Mouse (Mus musculus) ES-E14 (cell line): Measurements from ENCODE around the gene Cyth2. TPM values are rescaled to one million over a fixed set of nuclear protein-coding genes. Genes with fewer than 3 reads are reported as not detected.
A peak's percentile ranks its signal among the peaks of the same experiment; 100 is the strongest.

ENCODE experiments used
- DNase-seq: peaks from one replicate; pipeline ENCODE4 v3.0.0-alpha.2; 2013; ENCODE audit warnings: low read depth, low spot score
- H3K27ac ChIP-seq: 2 replicates; pipeline ENCODE4 v1.5.1; 2012; ENCODE audit warnings: low read depth, mild to moderate bottlenecking, low read length, moderate library complexity, mixed read lengths; ENCODE audit not compliant: poor library complexity, insufficient read depth, severe bottlenecking
- H3K36me3 ChIP-seq: 2 replicates; pipeline ENCODE4 v1.6.1; 2012; ENCODE audit warnings: mild to moderate bottlenecking, low read length, moderate library complexity, mixed read lengths; ENCODE audit not compliant: control insufficient read depth, poor library complexity, insufficient read depth, severe bottlenecking
- H3K4me1 ChIP-seq, 2 experiments: fragments of 150-350 bp in 1 of 2; sonication (generic) in 1 of 2; 2 replicates each; pipeline ENCODE4 v1.6.1; 2012; ENCODE audit warnings: low read length in 2 of 2, mild to moderate bottlenecking in 1 of 2, mixed read lengths in 1 of 2; ENCODE audit not compliant: control insufficient read depth in 2 of 2, insufficient read depth in 2 of 2, poor library complexity in 1 of 2
- H3K4me3 ChIP-seq, 2 experiments: fragments of 150-350 bp in 1 of 2; sonication (generic) in 1 of 2; 2 replicates each; pipeline ENCODE4 v1.5.1; 2012; ENCODE audit warnings: low read length in 2 of 2, low read depth in 1 of 2, mild to moderate bottlenecking in 1 of 2, mixed read lengths in 1 of 2; ENCODE audit not compliant: insufficient read depth in 1 of 2, poor library complexity in 1 of 2, severe bottlenecking in 1 of 2
- H3K9ac ChIP-seq: 2 replicates; pipeline ENCODE4 v1.6.1; 2012; ENCODE audit warnings: low read depth, mild to moderate bottlenecking, low read length, mixed read lengths; ENCODE audit not compliant: poor library complexity, insufficient read depth, severe bottlenecking
- H3K9me3 ChIP-seq: fragments of 150-350 bp; sonication (generic); 2 replicates; pipeline ENCODE4 v1.6.1; 2012; ENCODE audit warnings: low read depth, mild to moderate bottlenecking, low read length; ENCODE audit not compliant: control insufficient read depth, insufficient read depth
- CHD2 ChIP-seq: IDR thresholded peaks from 2 replicates; pipeline ENCODE4 v1.6.1; 2014; ENCODE audit warnings: mild to moderate bottlenecking, low read depth, low read length, inconsistent platforms
- HCFC1 ChIP-seq: IDR thresholded peaks from 2 replicates; pipeline ENCODE4 v1.6.1; 2012; ENCODE audit warnings: low read length, inconsistent platforms, borderline replicate concordance; ENCODE audit not compliant: insufficient read depth
- MAFK ChIP-seq: IDR thresholded peaks from 2 replicates; pipeline ENCODE4 v1.6.1; 2014; ENCODE audit warnings: mild to moderate bottlenecking, low read depth, low read length, inconsistent platforms; ENCODE audit not compliant: insufficient read depth
- ZC3H11A ChIP-seq: IDR thresholded peaks from 2 replicates; pipeline ENCODE4 v1.6.1; 2012; ENCODE audit warnings: low read depth, mild to moderate bottlenecking, inconsistent platforms, low read length, borderline replicate concordance
- ZNF384 ChIP-seq: IDR thresholded peaks from 2 replicates; pipeline ENCODE4 v1.6.1; 2012; ENCODE audit warnings: low read depth, low read length, inconsistent platforms
- in situ Hi-C, 2 experiments: fragments of 600-800 bp; cut with MboI; formaldehyde crosslinking; loops; one replicate each; pipeline ENCODE4 v1.15.1; 2025; ENCODE audit warnings: low sequenced_read_pairs in 2 of 2, inconsistent platforms in 1 of 2; ENCODE audit not compliant: unreplicated experiment in 2 of 2
- total RNA-seq: library from RNA; depleted of rRNA; stranded (reverse); fragments of 300-350 nt; gene quantifications from 2 replicates; pipeline ENCODE4 v1.2.3, GENCODE M21; 2012

Gene Cyth2
- total RNA-seq, 1 experiment: 113 TPM

GRCm38 (mm10) chr7:45791756-45792490 lies 22.5 kb downstream of the Cyth2 start:
- TF ChIP-seq HCFC1 (no peak), CHD2 (no peak), ZNF384 (no peak), ZC3H11A (no peak), MAFK (no peak)
- Histone ChIP-seq H3K36me3 (no peaks in the 10 kb centered on the region; the same call in 1 of the 2 replicates), H3K9me3 (no peaks in the 10 kb centered on the region), H3K27ac (no peak overlapping the region), H3K4me1 (peaks cover under 1 to 20% of the 10 kb centered on the region in 2 experiments; a peak in 3 of 4 replicates), H3K9ac (no peak overlapping the region), H3K4me3 (peak overlapping the region in 1 of 2 experiments; percentile 6; a peak in 1 of 4 replicates)
- in situ Hi-C loops: no loop called here
- DNase-seq: no peak

GRCm38 (mm10) chr7:45790721-45791120 lies 23.7 kb downstream of the Cyth2 start:
- H3K4me1 ChIP-seq: peaks cover 2 to 22% of the 10 kb centered on the region in 2 experiments; a peak in 3 of 4 replicates

GRCm38 (mm10) chr7:45787642-45788041 lies 26.7 kb downstream of the Cyth2 start:
- peak overlapping the region; percentile 48 for H3K9ac ChIP-seq
- peaks cover 2 to 21% of the 10 kb centered on the region in 2 experiments; a peak in 3 of 4 replicates for H3K4me1 ChIP-seq
- H3K36me3 ChIP-seq: no peaks in the 10 kb centered on the region; the same call in 1 of the 2 replicates
- no peak overlapping the region for H3K27ac ChIP-seq
- H3K4me3 ChIP-seq: peak overlapping the region; percentile 53 to 71
- DNase-seq: no peak
- in situ Hi-C loops: no loop called here
- no peak for TF ChIP-seq ZNF384
- TF ChIP-seq ZC3H11A: no peak
- no peak for TF ChIP-seq HCFC1
- TF ChIP-seq CHD2: no peak
- TF ChIP-seq MAFK: no peak
- H3K9me3 ChIP-seq: no peaks in the 10 kb centered on the region

More at GRCm38 (mm10) chr7:45790721-45791120, 23.7 kb downstream of the Cyth2 start:
- Histone ChIP-seq H3K4me3 (no peak overlapping the region), H3K9me3 (no peaks in the 10 kb centered on the region), H3K27ac (no peak overlapping the region), H3K9ac (no peak overlapping the region), H3K36me3 (no peaks in the 10 kb centered on the region; the same call in 1 of the 2 replicates)
- in situ Hi-C loops: no loop called here
- DNase-seq: no peak
- TF ChIP-seq CHD2 (no peak), ZC3H11A (no peak), HCFC1 (no peak), MAFK (no peak)

GRCm38 (mm10) chr7:45786661-45787413 lies 27.5 kb downstream of the Cyth2 start:
- TF ChIP-seq MAFK (no peak), CHD2 (peak; percentile 83)
- no peaks in the 10 kb centered on the region; the same call in 1 of the 2 replicates for H3K36me3 ChIP-seq
- no peak overlapping the region for H3K27ac ChIP-seq
- in situ Hi-C loops: no loop called here
- H3K9ac ChIP-seq: peak overlapping the region; percentile 54; the same call in 1 of the 2 replicates
- peak overlapping the region; percentile 53 to 71 for H3K4me3 ChIP-seq
- H3K4me1 ChIP-seq: peaks cover 2 to 17% of the 10 kb centered on the region in 2 experiments; a peak in 3 of 4 replicates
- DNase-seq: peak; percentile 89
- H3K9me3 ChIP-seq: no peaks in the 10 kb centered on the region
